Mouse (Mus musculus) neural tube, embryonic 11.5 days (tissue): ENCODE results near the gene H2-DMa. TPM values are rescaled to one million over a fixed set of nuclear protein-coding genes. Genes with fewer than 3 reads are reported as not detected.

Source experiments
- ATAC-seq: fragments of 200-750 bp; cut with Nextera tagmentation; 2 replicates; pipeline ENCODE4 v1.8.0; 2017; ENCODE audit warnings: moderate number of reproducible peaks, mild to moderate bottlenecking, moderate TSS enrichment, moderate library complexity; ENCODE audit not compliant: insufficient read depth, low FRiP score, low TSS enrichment
- DNase-seq: peaks from one replicate; pipeline ENCODE4 v3.0.0-alpha.2; 2015; ENCODE audit warnings: low spot score
- H3K27ac ChIP-seq: fragments of 300-500 bp; sonication (generic); 2 replicates; pipeline ENCODE4 v1.5.1; 2014; ENCODE audit warnings: low read depth, mild to moderate bottlenecking, low read length
- H3K27me3 ChIP-seq: fragments of 300-500 bp; sonication (generic); 2 replicates; pipeline ENCODE4 v1.6.1; 2014; ENCODE audit warnings: mild to moderate bottlenecking, low read length, mixed read lengths; ENCODE audit not compliant: control insufficient read depth, insufficient read depth
- H3K36me3 ChIP-seq: fragments of 300-500 bp; sonication (generic); 2 replicates; pipeline ENCODE4 v1.6.1; 2014; ENCODE audit warnings: mild to moderate bottlenecking, low read length, moderate library complexity, mixed read lengths; ENCODE audit not compliant: control insufficient read depth, insufficient read depth
- H3K4me1 ChIP-seq: fragments of 300-500 bp; sonication (generic); 2 replicates; pipeline ENCODE4 v1.6.1; 2014; ENCODE audit warnings: low read length, mixed read lengths; ENCODE audit not compliant: control insufficient read depth, insufficient read depth
- H3K4me2 ChIP-seq: fragments of 300-500 bp; sonication (generic); 2 replicates; pipeline ENCODE4 v1.6.1; 2014; ENCODE audit warnings: low read depth, mild to moderate bottlenecking, moderate library complexity
- H3K4me3 ChIP-seq: fragments of 300-500 bp; sonication (generic); 2 replicates; pipeline ENCODE4 v1.5.1; 2014; ENCODE audit warnings: low read depth, low read length
- H3K9ac ChIP-seq: fragments of 300-500 bp; sonication (generic); 2 replicates; pipeline ENCODE4 v1.6.1; 2014; ENCODE audit warnings: mild to moderate bottlenecking, low read length
- H3K9me3 ChIP-seq: fragments of 300-500 bp; sonication (generic); 2 replicates; pipeline ENCODE4 v1.6.1; 2016; ENCODE audit warnings: low read length; ENCODE audit not compliant: control insufficient read depth
- WGBS: fragments of 180-500 bp; shearing (Covaris S2); extraction: QIAGEN DNeasy Blood & Tissue Kit; methylation state at CpG from one replicate; pipeline ENCODE4 v1.1.7; 2014; 5-methylcytosine and 5-hydroxymethylcytosine counted together
- polyA plus RNA-seq: library from polyadenylated mRNA; unstranded; fragments of >200 nt; fragmentation: Nextera tagmentation; extraction: Ambion mirVana; gene quantifications from 2 replicates; pipeline ENCODE4 v1.2.1, GENCODE M21; 2014

The H2-DMa gene
- polyA plus RNA-seq, 1 experiment from 2014 or later = 10.3 TPM

DNA sequence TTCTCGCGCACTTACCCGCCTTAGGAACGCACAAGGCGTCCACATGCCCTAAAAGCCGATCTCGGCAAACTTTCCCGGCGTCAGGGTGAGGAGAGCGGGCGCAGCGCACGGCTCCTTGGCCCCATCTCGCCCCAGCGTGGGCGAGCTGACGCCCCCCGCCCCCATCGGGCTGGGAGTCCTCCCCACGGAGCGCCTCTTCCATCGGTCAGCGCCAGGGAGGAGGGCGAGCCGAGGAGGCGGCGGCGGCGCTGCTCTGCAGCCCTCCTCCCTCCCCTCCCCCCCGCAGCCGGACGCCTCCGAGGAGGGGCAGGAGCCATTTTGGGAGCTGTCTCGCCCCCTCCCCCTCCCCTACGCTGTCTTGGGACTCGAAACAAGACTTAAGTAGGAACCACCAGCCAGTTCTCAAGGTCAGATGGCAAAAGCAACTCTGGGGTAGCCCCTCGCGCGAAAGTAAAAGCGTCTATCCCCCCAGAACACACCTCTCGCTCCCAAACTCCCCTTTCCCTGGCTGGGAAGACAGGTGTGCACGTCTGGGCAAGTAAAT, 911 bp downstream of the H2-DMa start:
- Histone ChIP-seq H3K27ac (peak overlapping the region; percentile 100), H3K36me3 (peaks cover 7% of the 10 kb centered on the region), H3K4me1 (peaks cover 18% of the 10 kb centered on the region), H3K9ac (peak overlapping the region; percentile 88), H3K9me3 (no peaks in the 10 kb centered on the region), H3K4me2 (peak overlapping the region; percentile 93), H3K4me3 (peak overlapping the region; percentile 99), H3K27me3 (no peaks in the 10 kb centered on the region)
- under 1% methylated on average over 40 of the region's 42 CpGs for WGBS
- DNase-seq (peak; percentile 90), ATAC-seq (peak; percentile 18; the same call in 1 of the 2 replicates)

DNA sequence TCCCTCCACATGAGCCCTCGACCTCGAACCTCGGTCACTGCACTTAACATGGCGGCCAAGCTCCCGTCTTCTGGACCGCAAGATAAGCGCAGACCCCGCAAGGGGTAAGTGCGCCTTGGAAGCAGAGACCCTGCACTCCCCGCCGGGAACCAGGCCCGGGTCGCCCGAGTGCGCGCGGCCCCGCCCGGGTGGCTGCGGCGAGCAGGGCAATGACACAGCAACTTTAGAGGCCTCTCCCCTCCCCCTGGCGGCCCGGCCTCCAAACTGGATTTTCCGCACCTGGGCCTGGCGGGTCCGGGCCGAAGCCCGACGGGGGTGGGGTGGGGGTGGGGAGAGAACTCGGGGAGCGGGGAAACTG, 1.5 kb downstream of the H2-DMa start:
- Histone ChIP-seq H3K4me2 (peak overlapping the region; percentile 93), H3K27me3 (no peaks in the 10 kb centered on the region), H3K9ac (peak overlapping the region; percentile 88), H3K9me3 (no peaks in the 10 kb centered on the region), H3K36me3 (peaks cover 5% of the 10 kb centered on the region; the same call in 1 of the 2 replicates), H3K4me1 (peaks cover 18% of the 10 kb centered on the region), H3K4me3 (peak overlapping the region; percentile 99), H3K27ac (peak overlapping the region; percentile 100)
- ATAC-seq = peak; percentile 3; the same call in 1 of the 2 replicates
- DNase-seq = no peak
- WGBS = under 1% methylated on average over 29 of the region's 31 CpGs

DNA sequence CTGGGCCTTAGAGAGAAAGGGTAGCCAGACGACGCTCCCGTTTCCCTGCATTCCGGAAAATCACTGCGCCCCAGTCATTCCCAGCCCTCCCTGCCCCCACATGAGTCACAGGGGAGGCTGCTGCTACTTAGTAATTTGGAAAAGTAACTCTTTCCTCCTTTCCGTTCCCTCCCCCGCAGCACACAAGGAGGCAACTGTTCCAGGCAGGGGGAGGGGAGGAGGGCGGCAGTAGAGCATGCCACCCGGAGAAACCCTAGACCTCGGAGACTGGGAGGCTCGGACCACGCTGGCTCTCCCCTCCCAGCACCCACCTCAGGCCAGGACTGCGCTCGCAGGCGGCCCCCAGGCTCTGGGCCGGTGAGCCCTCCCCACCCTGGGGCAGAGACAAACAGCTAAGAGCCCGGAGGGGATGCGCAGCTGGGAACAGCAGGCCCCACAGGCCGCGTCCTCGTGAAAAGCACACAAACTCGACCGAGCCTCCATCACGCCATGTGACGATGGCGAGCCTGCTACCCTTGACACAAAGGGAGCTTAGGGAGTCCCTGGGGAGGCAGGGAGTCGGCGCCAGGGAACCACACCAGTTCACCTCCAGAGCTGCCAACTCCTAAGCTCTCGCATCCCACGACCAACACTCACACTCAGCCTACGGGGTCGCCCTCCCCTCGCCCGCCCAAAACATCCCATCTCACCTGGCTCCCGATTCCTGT, 2.0 kb downstream of the H2-DMa start:
- no peaks in the 10 kb centered on the region for H3K27me3 ChIP-seq
- peak overlapping the region; percentile 100 for H3K27ac ChIP-seq
- H3K4me1 ChIP-seq = peaks cover 18% of the 10 kb centered on the region
- H3K36me3 ChIP-seq = peaks cover 5% of the 10 kb centered on the region; the same call in 1 of the 2 replicates
- peak overlapping the region; percentile 88 for H3K9ac ChIP-seq
- peak overlapping the region; percentile 93 for H3K4me2 ChIP-seq
- 0% methylated on average over 30 of the region's 35 CpGs for WGBS
- ATAC-seq = peak; percentile 29
- H3K9me3 ChIP-seq = no peaks in the 10 kb centered on the region
- DNase-seq = peak; percentile 88
- H3K4me3 ChIP-seq = peak overlapping the region; percentile 99

DNA sequence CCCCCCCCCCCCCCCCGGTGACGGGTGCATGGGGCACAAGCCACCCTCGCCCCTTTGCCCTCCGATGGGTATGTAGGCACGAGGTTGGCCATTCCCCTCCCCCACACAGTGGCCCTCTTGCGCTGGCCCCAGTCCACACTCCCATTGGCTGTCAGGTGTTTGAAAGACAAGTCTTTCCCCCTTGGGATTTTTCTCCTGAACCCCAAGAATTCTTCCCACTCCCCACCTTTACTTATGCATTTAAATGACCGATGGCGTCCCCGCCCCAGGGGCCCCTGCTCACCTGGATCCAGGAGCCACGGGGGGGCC, 2.5 kb downstream of the H2-DMa start:
- WGBS = 0% methylated on average over 9 of the region's 10 CpGs
- ATAC-seq (peak; percentile 35; the same call in 1 of the 2 replicates), DNase-seq (peak; percentile 80)
- H3K27me3 ChIP-seq = no peaks in the 10 kb centered on the region
- peaks cover 5% of the 10 kb centered on the region; the same call in 1 of the 2 replicates for H3K36me3 ChIP-seq
- H3K27ac ChIP-seq = peak overlapping the region; percentile 100
- H3K4me3 ChIP-seq = peak overlapping the region; percentile 99
- peaks cover 13% of the 10 kb centered on the region for H3K4me1 ChIP-seq
- H3K9me3 ChIP-seq = no peaks in the 10 kb centered on the region
- H3K4me2 ChIP-seq = peak overlapping the region; percentile 93
- peak overlapping the region; percentile 88 for H3K9ac ChIP-seq

DNA sequence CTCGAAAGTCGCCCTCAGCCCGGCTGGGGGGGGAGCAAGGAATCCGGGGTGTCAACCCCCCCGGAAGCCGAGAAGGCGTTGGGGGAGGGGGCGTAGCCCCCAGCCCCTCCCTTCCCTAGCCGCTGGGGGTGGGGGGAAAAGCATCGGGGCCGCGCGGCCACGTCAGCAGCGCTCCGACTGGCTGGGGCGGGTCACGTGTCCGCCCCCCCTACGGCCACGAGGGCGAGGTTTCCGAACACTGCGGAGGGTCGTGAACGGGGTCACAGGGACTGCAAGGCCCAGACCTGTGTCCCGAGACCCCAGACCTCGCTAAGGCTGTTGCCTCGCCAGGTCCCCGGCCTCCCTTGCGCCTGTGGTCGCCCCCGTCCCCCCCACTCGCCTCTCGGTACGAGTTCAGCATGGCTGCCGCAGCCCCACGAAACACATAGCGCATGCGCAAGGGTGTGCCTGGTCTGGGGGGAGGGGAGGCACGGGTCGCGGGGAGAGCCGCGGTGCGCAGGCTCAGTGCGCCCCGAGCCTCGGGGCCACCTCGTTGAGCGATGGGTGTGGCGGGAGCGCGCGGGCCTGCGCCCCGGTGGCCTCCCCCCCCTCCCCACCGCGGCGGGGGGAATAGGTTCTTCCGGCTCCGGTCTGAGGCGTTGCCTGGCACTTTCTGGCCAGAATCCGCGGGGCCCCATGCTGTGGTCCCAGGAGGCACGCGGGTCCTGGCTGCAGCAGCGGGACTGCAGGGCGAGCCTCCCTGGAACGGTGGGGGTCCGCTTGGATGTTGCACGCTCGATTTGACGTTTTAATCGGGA, 3.0 kb downstream of the H2-DMa start, which contains the start of gene Brd2:
Gene Brd2, minus strand, starts transcription at position 447 of the 797 bp plus-strand sequence.
- WGBS = under 1% methylated on average over 69 of the region's 75 CpGs
- ATAC-seq = peak; percentile 42

DNA sequence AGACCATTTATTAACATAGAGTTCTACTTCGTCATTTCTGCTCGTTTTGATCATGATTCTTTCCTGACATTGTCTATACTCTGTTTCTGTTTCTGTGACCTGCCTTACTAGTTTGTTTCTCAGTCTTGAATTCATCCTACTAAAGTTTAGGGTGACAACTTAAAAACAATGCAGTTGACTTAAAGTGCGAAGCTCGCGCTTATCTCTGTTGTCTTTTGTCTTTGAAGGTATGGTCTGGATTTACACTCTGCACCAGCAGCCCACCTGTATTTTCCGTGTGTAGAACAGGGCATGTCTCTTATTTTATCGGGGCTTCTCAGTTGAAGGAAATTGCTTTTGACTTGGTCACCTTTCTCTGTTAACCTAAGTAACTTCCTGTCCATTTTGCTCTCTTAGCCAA, 3.8 kb downstream of the H2-DMa start:
- H3K27ac ChIP-seq = peak overlapping the region; percentile 100
- H3K4me1 ChIP-seq = peaks cover 9% of the 10 kb centered on the region
- peak overlapping the region; percentile 88 for H3K9ac ChIP-seq
- ATAC-seq (no peak), DNase-seq (no peak)
- H3K36me3 ChIP-seq = peaks cover 5% of the 10 kb centered on the region; the same call in 1 of the 2 replicates
- peak overlapping the region; percentile 93 for H3K4me2 ChIP-seq
- H3K4me3 ChIP-seq = peak overlapping the region; percentile 99
- H3K27me3 ChIP-seq = no peaks in the 10 kb centered on the region
- no peaks in the 10 kb centered on the region for H3K9me3 ChIP-seq
- 3% methylated on average over 7 of the region's 7 CpGs for WGBS

More for the DNA sequence above, 3.0 kb downstream of the H2-DMa start, which contains the start of gene Brd2:
- Histone ChIP-seq H3K9ac (peak within 1 kb of the TSS; percentile 88), H3K9me3 (no peaks in the 10 kb centered on the region), H3K4me1 (peaks cover 9% of the 10 kb centered on the region), H3K36me3 (peaks cover 5% of the 10 kb centered on the region; the same call in 1 of the 2 replicates), H3K4me3 (peak within 1 kb of the TSS; percentile 99), H3K27me3 (no peaks in the 10 kb centered on the region), H3K4me2 (peak within 1 kb of the TSS; percentile 93), H3K27ac (peak within 1 kb of the TSS; percentile 100)
- peak; percentile 99 for DNase-seq

DNA sequence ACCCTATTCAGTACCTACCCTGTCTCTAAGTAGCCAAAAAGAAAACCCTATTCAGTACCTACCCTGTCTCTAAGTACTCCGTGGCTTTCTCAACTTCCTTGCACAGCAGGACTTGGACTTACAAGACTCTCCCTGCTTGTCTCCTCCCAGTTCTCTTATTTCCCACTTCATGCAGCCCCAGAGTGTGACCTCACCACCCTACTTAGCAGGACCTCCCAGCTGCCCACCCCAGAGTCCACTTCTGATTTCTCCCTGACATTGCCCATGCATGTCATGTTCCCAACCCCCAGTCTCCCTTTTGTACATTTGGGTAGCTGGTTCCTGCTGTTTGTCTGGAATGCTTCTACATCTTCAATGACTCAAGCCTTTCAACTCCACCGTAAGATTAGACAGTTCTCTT, 4.2 kb downstream of the H2-DMa start:
- no peaks in the 10 kb centered on the region for H3K9me3 ChIP-seq
- H3K4me3 ChIP-seq = peak overlapping the region; percentile 99
- peaks cover 2% of the 10 kb centered on the region; the same call in 1 of the 2 replicates for H3K36me3 ChIP-seq
- H3K4me2 ChIP-seq = peak overlapping the region; percentile 93
- no peaks in the 10 kb centered on the region for H3K27me3 ChIP-seq
- ATAC-seq (no peak), DNase-seq (no peak)
- H3K4me1 ChIP-seq = peaks cover 12% of the 10 kb centered on the region
- H3K9ac ChIP-seq = peak overlapping the region; percentile 88
- WGBS = 11% methylated on average over 2 of the region's 2 CpGs
- no peak overlapping the region for H3K27ac ChIP-seq

DNA sequence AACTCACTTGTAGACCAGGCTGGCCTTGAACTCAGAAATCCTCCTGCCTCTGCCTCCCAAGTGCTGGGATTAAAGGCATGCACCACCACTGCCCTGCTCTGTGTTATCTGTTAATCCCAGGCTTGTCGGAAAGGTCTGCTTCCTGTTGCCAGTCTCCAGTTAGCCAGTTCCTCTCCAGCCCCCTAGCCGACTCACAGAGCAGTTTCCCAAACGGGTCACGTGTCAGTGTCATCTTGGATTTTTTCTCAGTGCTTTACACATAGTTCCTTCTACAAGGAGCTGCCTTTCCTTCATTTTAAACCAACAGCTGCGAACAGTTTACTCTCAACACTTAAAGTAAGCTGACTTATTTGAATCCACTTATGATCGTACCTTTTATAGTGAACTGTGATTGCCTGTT, 5.3 kb downstream of the H2-DMa start:
- DNase-seq (no peak), ATAC-seq (no peak)
- no peak overlapping the region for H3K27ac ChIP-seq
- no peaks in the 10 kb centered on the region for H3K36me3 ChIP-seq
- 91% methylated on average over 6 of the region's 6 CpGs for WGBS
- no peaks in the 10 kb centered on the region for H3K27me3 ChIP-seq
- no peak overlapping the region for H3K4me2 ChIP-seq
- H3K9me3 ChIP-seq = no peaks in the 10 kb centered on the region
- H3K9ac ChIP-seq = no peak overlapping the region
- H3K4me1 ChIP-seq = peaks cover 16% of the 10 kb centered on the region
- no peak overlapping the region for H3K4me3 ChIP-seq
